Mouse (Mus musculus) fibroblast of lung, adult 2 months (primary cell): ENCODE data around the gene Timm17a.

ENCODE experiments used
- DNase-seq: peaks from one replicate; pipeline ENCODE4 v3.0.0-alpha.2; 2011; ENCODE audit warnings: low read depth

Gene Timm17a

GRCm38 (mm10) chr1:135280646-135281045, 32.9 kb downstream of the Timm17a start:
- no peak for DNase-seq

GRCm38 (mm10) chr1:135271371-135271770, 42.2 kb downstream of the Timm17a start:
- no peak for DNase-seq

GRCm38 (mm10) chr1:135267663-135268446, 45.7 kb downstream of the Timm17a start:
- no peak for DNase-seq

GRCm38 (mm10) chr1:135265834-135266233, 47.7 kb downstream of the Timm17a start:
- DNase-seq = no peak

GRCm38 (mm10) chr1:135263316-135263715, 50.3 kb downstream of the Timm17a start:
- no peak for DNase-seq

GRCm38 (mm10) chr1:135262329-135262728, 51.2 kb downstream of the Timm17a start:
- DNase-seq = no peak

- no peak for DNase-seq
Observed at GRCm38 (mm10) chr1:135260931-135261330, 52.6 kb downstream of the Timm17a start.

- peak; percentile 45 for DNase-seq
Observed at GRCm38 (mm10) chr1:135259128-135259436, 54.5 kb downstream of the Timm17a start.

GRCm38 (mm10) chr1:135258380-135259127, 55.0 kb downstream of the Timm17a start, which contains the start of gene Elf3:
Gene Elf3 (minus strand): TSS chr1:135258568.
- no peak for DNase-seq

GRCm38 (mm10) chr1:135256299-135256698, 57.3 kb downstream of the Timm17a start:
- no peak for DNase-seq

GRCm38 (mm10) chr1:135252854-135253253, 60.7 kb downstream of the Timm17a start:
- DNase-seq = no peak

GRCm38 (mm10) chr1:135251405-135251804, 62.2 kb downstream of the Timm17a start:
- no peak for DNase-seq

- DNase-seq = no peak
Observed at GRCm38 (mm10) chr1:135250706-135251105, 62.9 kb downstream of the Timm17a start.

- DNase-seq = no peak
Observed at GRCm38 (mm10) chr1:135248434-135248850, 65.1 kb downstream of the Timm17a start.
